Mouse (Mus musculus) cortical plate, adult 2 months (tissue): ENCODE data around the gene Patj.

Experiments
- CTCF ChIP-seq: fragments of 200-500 bp; IDR thresholded peaks from 2 replicates; pipeline ENCODE4 v1.5.1; 2011; ENCODE audit warnings: mild to moderate bottlenecking, control low read depth, low read length; ENCODE audit not compliant: insufficient read depth; ENCODE audit errors: extremely low read depth
- POLR2A ChIP-seq: fragments of 200-500 bp; IDR thresholded peaks from 2 replicates; pipeline ENCODE4 v1.6.1; 2011; ENCODE audit warnings: mild to moderate bottlenecking, low read length, control low read depth; ENCODE audit not compliant: insufficient read depth; ENCODE audit errors: extremely low read depth

DNA sequence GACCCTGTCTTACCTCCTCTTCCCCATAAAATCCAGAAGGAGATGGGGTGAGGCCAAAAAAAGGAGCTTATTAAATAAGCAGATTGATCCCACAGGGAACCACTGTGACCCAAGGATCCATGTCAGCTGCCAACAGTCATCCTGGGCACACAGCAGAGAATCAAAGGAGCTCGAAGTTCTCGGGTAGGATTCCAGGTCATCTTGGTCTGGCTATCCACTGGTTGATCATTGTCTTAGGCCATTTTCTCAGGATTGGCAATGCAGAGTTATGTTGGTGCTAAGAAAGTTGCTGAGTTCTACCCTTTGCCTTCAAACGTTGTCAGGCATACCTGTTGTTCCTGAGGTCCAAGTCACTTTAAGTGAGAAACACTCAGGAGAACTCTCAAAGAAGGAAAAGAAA is 304.6 kb downstream of the Patj start:
- TF ChIP-seq POLR2A: no peak
- TF ChIP-seq CTCF: no peak
